18 mouse cellular contexts compared by ENCODE assay signal in the genomic region with DNA sequence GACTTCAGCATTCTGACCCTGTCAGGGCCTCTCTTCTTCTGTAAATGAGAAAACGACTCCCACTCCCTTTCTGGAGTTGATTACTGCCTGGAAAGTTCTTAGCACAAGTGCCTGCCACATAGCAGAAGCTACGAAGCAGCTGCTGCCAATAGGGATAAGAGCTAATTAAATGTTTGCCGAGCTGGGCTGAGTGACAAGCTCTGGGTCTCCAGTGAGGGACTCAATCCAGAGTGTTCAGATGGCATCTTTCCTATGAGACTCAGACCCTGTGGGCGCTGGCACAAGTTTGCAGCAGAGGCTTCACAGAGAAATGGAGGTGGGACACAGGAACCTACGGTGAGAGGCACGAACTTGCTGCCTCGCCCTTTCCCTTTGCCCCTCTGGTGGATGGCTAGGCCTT. TPM values are rescaled to one million over a fixed set of nuclear protein-coding genes. Genes with fewer than 3 reads are reported as not detected.
DNase-seq lines count a peak whose midpoint lies in the region; ATAC-seq and TF ChIP-seq lines count a peak whose summit lies in the region.
"Had no signal": no experiment of that assay in that cellular context is flagged by ENCODE, and none has a peak within 500 bp of the region (broad histone marks: within the 10 kb centered on the region; RNA-seq: fewer than 3 reads in every experiment).

No protein-coding gene starts in this region.

- peak; percentile 81 for DNase-seq in heart, adult 11 months
- peak; percentile 27 for DNase-seq in lung, postnatal 0 days (ENCODE audit: low spot score)
- DNase-seq in lung, postnatal 14 days = no peak
- peak; percentile 78 for DNase-seq in embryonic facial prominence, embryonic 14.5 days (ENCODE audit: low spot score)
- DNase-seq in layer of hippocampus, postnatal 14 days (ENCODE audit: low spot score in 2 of 2) = peak; percentile 61 to 81
- DNase-seq in Muller cell, postnatal 12 days (ENCODE audit: inconsistent ontology term) = no peak
- DNase-seq: cerebellum, adult 8-10 months; heart, adult 2 months; kidney, adult 18-20 months; thymus, postnatal 36 days had no signal

- no peak overlapping the region for H3K9ac ChIP-seq in heart, embryonic 11.5 days (ENCODE audit: low read depth, low read length)
- H3K9ac ChIP-seq in lung, postnatal 0 days (replicated peaks; ENCODE audit: low read depth) = no peak overlapping the region
- H3K9ac ChIP-seq in embryonic facial prominence, embryonic 14.5 days (ENCODE audit: low read depth, low read length) = no peak overlapping the region
- H3K9ac ChIP-seq in midbrain, embryonic 16.5 days (ENCODE audit: low read depth, low read length) = no peak overlapping the region
- H3K9ac ChIP-seq: stomach, embryonic 15.5 days had no signal

- H3K4me1 ChIP-seq in heart, embryonic 11.5 days (ENCODE audit: control insufficient read depth, insufficient read depth, low read length) = no peaks in the 10 kb centered on the region
- H3K4me1 ChIP-seq in lung, postnatal 0 days (ENCODE audit: insufficient read depth, low read depth, low read length) = peaks cover 2% of the 10 kb centered on the region; the same call in 1 of the 2 replicates
- peaks cover 14% of the 10 kb centered on the region for H3K4me1 ChIP-seq in embryonic facial prominence, embryonic 14.5 days (ENCODE audit: control insufficient read depth, insufficient read depth, low read length)
- no peaks in the 10 kb centered on the region for H3K4me1 ChIP-seq in midbrain, embryonic 16.5 days (ENCODE audit: control insufficient read depth, insufficient read depth, low read length)

- ATAC-seq in heart, embryonic 11.5 days (replicated peaks; ENCODE audit: insufficient number of reproducible peaks, low FRiP score, low TSS enrichment) = no peak
- no peak for ATAC-seq in lung, postnatal 0 days
- no peak for ATAC-seq in embryonic facial prominence, embryonic 14.5 days (ENCODE audit: low read depth)
- no peak for ATAC-seq in midbrain, embryonic 16.5 days
- ATAC-seq: activated CD4-positive, CD25-positive, alpha-beta regulatory T cell, adult 4 months had no signal

- TF ChIP-seq CTCF in lung, postnatal 0 days (IDR thresholded peaks at IDR 0.05) = no peak

- H3K36me3 ChIP-seq in heart, embryonic 11.5 days (ENCODE audit: control insufficient read depth, insufficient read depth, low read length) = no peaks in the 10 kb centered on the region
- no peaks in the 10 kb centered on the region for H3K36me3 ChIP-seq in lung, postnatal 0 days (ENCODE audit: insufficient read depth, low read length)
- H3K36me3 ChIP-seq in embryonic facial prominence, embryonic 14.5 days (ENCODE audit: control insufficient read depth, insufficient read depth, low read length) = no peaks in the 10 kb centered on the region
- no peaks in the 10 kb centered on the region for H3K36me3 ChIP-seq in midbrain, embryonic 16.5 days (ENCODE audit: control insufficient read depth, insufficient read depth, low read length)
- H3K36me3 ChIP-seq: stomach, embryonic 15.5 days had no signal

- TF ChIP-seq EP300 in lung, postnatal 0 days (IDR thresholded peaks at IDR 0.05) = no peak

- no peak overlapping the region for H3K4me2 ChIP-seq in heart, embryonic 11.5 days
- no peak overlapping the region for H3K4me2 ChIP-seq in lung, postnatal 0 days (replicated peaks; ENCODE audit: low read depth, low read length)
- no peak overlapping the region for H3K4me2 ChIP-seq in embryonic facial prominence, embryonic 14.5 days (ENCODE audit: low read depth, low read length)
- H3K4me2 ChIP-seq in midbrain, embryonic 16.5 days (ENCODE audit: low read length) = no peak overlapping the region
- H3K4me2 ChIP-seq: stomach, embryonic 15.5 days had no signal

- H3K27ac ChIP-seq in heart, embryonic 11.5 days (ENCODE audit: low read depth, low read length) = no peak overlapping the region
- H3K27ac ChIP-seq in lung, postnatal 0 days (ENCODE audit: low read length) = no peak overlapping the region
- H3K27ac ChIP-seq in embryonic facial prominence, embryonic 14.5 days (replicated peaks; ENCODE audit: low read depth, low read length) = no peak overlapping the region
- no peak overlapping the region for H3K27ac ChIP-seq in midbrain, embryonic 16.5 days (ENCODE audit: low read length)
- H3K27ac ChIP-seq: heart, adult 2 months; macrophage; stomach, embryonic 15.5 days had no signal

- WGBS in heart, embryonic 11.5 days (ENCODE audit: insufficient replicate concordance) = 67% methylated on average over 7 of the region's 7 CpGs
- WGBS in lung, postnatal 0 days = 48% methylated on average over 7 of the region's 7 CpGs
- 42% methylated on average over 7 of the region's 7 CpGs for WGBS in embryonic facial prominence, embryonic 14.5 days
- 65% methylated on average over 7 of the region's 7 CpGs for WGBS in midbrain, embryonic 16.5 days

- H3K27me3 ChIP-seq in heart, embryonic 11.5 days (ENCODE audit: control insufficient read depth, insufficient read depth, low read length) = no peaks in the 10 kb centered on the region
- no peaks in the 10 kb centered on the region for H3K27me3 ChIP-seq in lung, postnatal 0 days (replicated peaks; ENCODE audit: insufficient read depth, low read length)
- H3K27me3 ChIP-seq in embryonic facial prominence, embryonic 14.5 days (replicated peaks; ENCODE audit: control insufficient read depth, insufficient read depth, low read length) = no peaks in the 10 kb centered on the region
- no peaks in the 10 kb centered on the region for H3K27me3 ChIP-seq in midbrain, embryonic 16.5 days (ENCODE audit: control insufficient read depth, insufficient read depth, low read depth, low read length)
- H3K27me3 ChIP-seq: stomach, embryonic 15.5 days had no signal

- H3K9me3 ChIP-seq in heart, embryonic 11.5 days (replicated peaks; ENCODE audit: control insufficient read depth, low read length) = no peaks in the 10 kb centered on the region
- no peaks in the 10 kb centered on the region for H3K9me3 ChIP-seq in lung, postnatal 0 days (ENCODE audit: low read length)
- no peaks in the 10 kb centered on the region for H3K9me3 ChIP-seq in embryonic facial prominence, embryonic 14.5 days (ENCODE audit: control insufficient read depth, low read length)
- no peaks in the 10 kb centered on the region for H3K9me3 ChIP-seq in midbrain, embryonic 16.5 days (replicated peaks; ENCODE audit: control insufficient read depth, low read length, poor library complexity, severe bottlenecking)
- H3K9me3 ChIP-seq: stomach, embryonic 15.5 days had no signal

- H3K4me3 ChIP-seq in heart, embryonic 11.5 days (ENCODE audit: low read depth, low read length) = no peak overlapping the region
- no peak overlapping the region for H3K4me3 ChIP-seq in lung, postnatal 0 days (ENCODE audit: low read depth, low read length)
- H3K4me3 ChIP-seq in embryonic facial prominence, embryonic 14.5 days (ENCODE audit: low read depth, low read length) = no peak overlapping the region
- H3K4me3 ChIP-seq in midbrain, embryonic 16.5 days (ENCODE audit: low read depth, low read length) = no peak overlapping the region
- H3K4me3 ChIP-seq: heart, adult 2 months; stomach, embryonic 15.5 days had no signal

RNA-seq across cellular contexts. Expression of a gene that starts 8.7 kb away (rescaled TPM):
- 0.13 and 0.27 TPM in 2 replicates for polyA plus RNA-seq in heart, embryonic 11.5 days (2014; fragmentation: Nextera tagmentation; extraction: Ambion mirVana)
- polyA plus RNA-seq in lung, postnatal 0 days (2015; fragmentation: Nextera tagmentation; extraction: Ambion mirVana) = 0.17 and 0.27 TPM in 2 replicates
- polyA plus RNA-seq in embryonic facial prominence, embryonic 14.5 days (2014; fragmentation: Nextera tagmentation; extraction: Ambion mirVana) = 0.72 and 0.73 TPM in 2 replicates
- total RNA-seq in layer of hippocampus, postnatal 14 days (2021) = 1 to 10 TPM; 1.7 to 2.7 TPM
- polyA plus RNA-seq in midbrain, embryonic 16.5 days (2015; fragmentation: Nextera tagmentation; extraction: Ambion mirVana) = 0.16 and 0.18 TPM in 2 replicates
- total RNA-seq: MEL had no signal
- polyA plus RNA-seq: activated CD4-positive, CD25-positive, alpha-beta regulatory T cell, adult 4 months; large intestine, adult 2 months; liver, adult 2 months; macrophage had no signal

Comparison
In these comparisons a context has a peak if more than half of its experiments do, and no peak if none do; other contexts are left out.
1. DNase-seq: peak in heart, adult 11 months (single experiment), lung, postnatal 0 days (single experiment), embryonic facial prominence, embryonic 14.5 days (single experiment) and layer of hippocampus, postnatal 14 days (2 of 2); none in lung, postnatal 14 days (single experiment) and Muller cell, postnatal 12 days (single experiment).